Mouse (Mus musculus) lung, embryonic 15.5 days (tissue): ENCODE results near the gene Kcnk13. TPM values are rescaled to one million over a fixed set of nuclear protein-coding genes. Genes with fewer than 3 reads are reported as not detected.

ENCODE experiments used
- ATAC-seq: fragments of 200-750 bp; cut with Nextera tagmentation; 2 replicates; pipeline ENCODE4 v1.8.0; 2017; ENCODE audit warnings: moderate number of reproducible peaks, borderline replicate concordance; ENCODE audit not compliant: low FRiP score, low TSS enrichment; ENCODE audit errors: extremely low read depth
- H3K27ac ChIP-seq: fragments of 300-500 bp; sonication (generic); 2 replicates; pipeline ENCODE4 v1.5.1; 2015; ENCODE audit warnings: moderate library complexity, mild to moderate bottlenecking, inconsistent platforms
- H3K27me3 ChIP-seq: fragments of 300-500 bp; sonication (generic); 2 replicates; pipeline ENCODE4 v1.6.1; 2015; ENCODE audit warnings: inconsistent platforms
- H3K36me3 ChIP-seq: fragments of 300-500 bp; sonication (generic); 2 replicates; pipeline ENCODE4 v1.6.1; 2015; ENCODE audit warnings: inconsistent platforms
- H3K4me1 ChIP-seq: fragments of 300-500 bp; sonication (generic); 2 replicates; pipeline ENCODE4 v1.6.1; 2015; ENCODE audit warnings: inconsistent platforms
- H3K4me2 ChIP-seq: fragments of 300-500 bp; sonication (generic); 2 replicates; pipeline ENCODE4 v1.6.1; 2015; ENCODE audit warnings: inconsistent platforms, mild to moderate bottlenecking, moderate library complexity
- H3K4me3 ChIP-seq: fragments of 300-500 bp; sonication (generic); 2 replicates; pipeline ENCODE4 v1.5.1; 2015; ENCODE audit warnings: mild to moderate bottlenecking, inconsistent platforms
- H3K9ac ChIP-seq: fragments of 300-500 bp; sonication (generic); 2 replicates; pipeline ENCODE4 v1.6.1; 2015; ENCODE audit warnings: inconsistent platforms
- H3K9me3 ChIP-seq: fragments of 300-500 bp; sonication (generic); 2 replicates; pipeline ENCODE4 v1.6.1; 2016; ENCODE audit warnings: inconsistent platforms
- WGBS: fragments of 180-500 bp; shearing (Covaris S2); methylation state at CpG from one replicate; pipeline ENCODE4 v1.1.7; 2015; 5-methylcytosine and 5-hydroxymethylcytosine counted together
- polyA plus RNA-seq: library from polyadenylated mRNA; unstranded; fragments of >200 nt; fragmentation: Nextera tagmentation; extraction: Ambion mirVana; gene quantifications from 2 replicates; pipeline ENCODE4 v1.2.1, GENCODE M21; 2015

Gene Kcnk13
- 3.9 and 4.1 TPM in 2 replicates for polyA plus RNA-seq

GRCm38 (mm10) chr12:99964301-99965202 is at the start of gene Kcnk13:
TSS of gene Kcnk13 (plus strand) at chr12:99964499.
- H3K9me3 ChIP-seq = no peaks in the 10 kb centered on the region
- peaks cover 70% of the 10 kb centered on the region for H3K27me3 ChIP-seq
- H3K4me1 ChIP-seq = peaks cover 27% of the 10 kb centered on the region
- peak within 1 kb of the TSS; percentile 48 for H3K9ac ChIP-seq
- WGBS = 1% methylated on average over 39 of the region's 39 CpGs
- no peak within 1 kb of the TSS for H3K27ac ChIP-seq
- H3K4me2 ChIP-seq = peak within 1 kb of the TSS; percentile 95
- ATAC-seq = peak; percentile 43
- H3K4me3 ChIP-seq = peak within 1 kb of the TSS; percentile 57
- no peaks in the 10 kb centered on the region for H3K36me3 ChIP-seq

GRCm38 (mm10) chr12:99917800-99918427 is 46.4 kb upstream of the Kcnk13 start:
- no peak for ATAC-seq
- Histone ChIP-seq H3K9ac (no peak overlapping the region), H3K4me3 (no peak overlapping the region), H3K4me2 (no peak overlapping the region), H3K9me3 (no peaks in the 10 kb centered on the region), H3K27me3 (no peaks in the 10 kb centered on the region), H3K36me3 (peaks cover 19% of the 10 kb centered on the region), H3K27ac (no peak overlapping the region), H3K4me1 (no peaks in the 10 kb centered on the region)
- WGBS = 81% methylated on average over 15 of the region's 15 CpGs

GRCm38 (mm10) chr12:99919636-99920035 is 44.7 kb upstream of the Kcnk13 start:
- no peaks in the 10 kb centered on the region for H3K9me3 ChIP-seq
- no peak for ATAC-seq
- 85% methylated on average over 3 of the region's 3 CpGs for WGBS
- H3K27me3 ChIP-seq = no peaks in the 10 kb centered on the region
- no peaks in the 10 kb centered on the region for H3K4me1 ChIP-seq
- no peak overlapping the region for H3K4me3 ChIP-seq
- no peak overlapping the region for H3K27ac ChIP-seq
- peaks cover 19% of the 10 kb centered on the region for H3K36me3 ChIP-seq
- H3K9ac ChIP-seq = no peak overlapping the region
- no peak overlapping the region for H3K4me2 ChIP-seq

- no peak overlapping the region for H3K4me2 ChIP-seq
- no peak overlapping the region for H3K4me3 ChIP-seq
- WGBS = 80% methylated on average over 3 of the region's 3 CpGs
- H3K27me3 ChIP-seq = no peaks in the 10 kb centered on the region
- no peak overlapping the region for H3K27ac ChIP-seq
- H3K9ac ChIP-seq = no peak overlapping the region
- no peaks in the 10 kb centered on the region for H3K9me3 ChIP-seq
- peaks cover 14% of the 10 kb centered on the region; the same call in 1 of the 2 replicates for H3K36me3 ChIP-seq
- ATAC-seq = no peak
- no peaks in the 10 kb centered on the region for H3K4me1 ChIP-seq
These were observed 43.3 kb upstream of the Kcnk13 start for GRCm38 (mm10) chr12:99921045-99921444.

- Histone ChIP-seq H3K27me3 (no peaks in the 10 kb centered on the region), H3K4me2 (no peak overlapping the region), H3K9ac (no peak overlapping the region), H3K9me3 (no peaks in the 10 kb centered on the region), H3K4me3 (no peak overlapping the region), H3K27ac (no peak overlapping the region), H3K36me3 (peaks cover 12% of the 10 kb centered on the region; the same call in 1 of the 2 replicates), H3K4me1 (no peaks in the 10 kb centered on the region)
- ATAC-seq = no peak
- WGBS = 52% methylated on average over 5 of the region's 5 CpGs
These were observed 41.1 kb upstream of the Kcnk13 start for GRCm38 (mm10) chr12:99923131-99923606.

GRCm38 (mm10) chr12:99923703-99924102 is 40.6 kb upstream of the Kcnk13 start:
- H3K27me3 ChIP-seq = no peaks in the 10 kb centered on the region
- no peak overlapping the region for H3K4me3 ChIP-seq
- ATAC-seq = no peak
- H3K27ac ChIP-seq = no peak overlapping the region
- 76% methylated on average over 5 of the region's 5 CpGs for WGBS
- H3K9me3 ChIP-seq = no peaks in the 10 kb centered on the region
- H3K4me1 ChIP-seq = no peaks in the 10 kb centered on the region
- H3K36me3 ChIP-seq = peaks cover 12% of the 10 kb centered on the region; the same call in 1 of the 2 replicates
- no peak overlapping the region for H3K4me2 ChIP-seq
- H3K9ac ChIP-seq = no peak overlapping the region

- WGBS = 84% methylated on average over 7 of the region's 7 CpGs
- no peak overlapping the region for H3K27ac ChIP-seq
- no peaks in the 10 kb centered on the region for H3K27me3 ChIP-seq
- no peaks in the 10 kb centered on the region for H3K9me3 ChIP-seq
- H3K4me1 ChIP-seq = no peaks in the 10 kb centered on the region
- no peak overlapping the region for H3K4me3 ChIP-seq
- ATAC-seq = no peak
- peaks cover 11% of the 10 kb centered on the region; the same call in 1 of the 2 replicates for H3K36me3 ChIP-seq
- H3K4me2 ChIP-seq = no peak overlapping the region
- H3K9ac ChIP-seq = no peak overlapping the region
These were observed 36.0 kb upstream of the Kcnk13 start for GRCm38 (mm10) chr12:99928311-99928710.

- no peak for ATAC-seq
- Histone ChIP-seq H3K27me3 (no peaks in the 10 kb centered on the region), H3K27ac (no peak overlapping the region), H3K4me3 (no peak overlapping the region), H3K36me3 (peaks cover 8% of the 10 kb centered on the region; the same call in 1 of the 2 replicates), H3K9me3 (no peaks in the 10 kb centered on the region), H3K4me2 (no peak overlapping the region), H3K9ac (no peak overlapping the region), H3K4me1 (0 out of 2 replicates have a peak, but pooled peaks cover 2% of the 10 kb centered on the region)
- WGBS = 76% methylated on average over 1 of the region's 1 CpGs
These were observed 35.1 kb upstream of the Kcnk13 start for GRCm38 (mm10) chr12:99929160-99929559.

- Histone ChIP-seq H3K9me3 (no peaks in the 10 kb centered on the region), H3K36me3 (peaks cover 10% of the 10 kb centered on the region; the same call in 1 of the 2 replicates), H3K27me3 (no peaks in the 10 kb centered on the region), H3K27ac (no peak overlapping the region), H3K4me1 (peaks cover 9% of the 10 kb centered on the region; the same call in 1 of the 2 replicates), H3K4me3 (no peak overlapping the region), H3K9ac (no peak overlapping the region), H3K4me2 (no peak overlapping the region)
- no peak for ATAC-seq
- 89% methylated on average over 4 of the region's 4 CpGs for WGBS
These were observed 32.1 kb upstream of the Kcnk13 start for GRCm38 (mm10) chr12:99932245-99932644.

- WGBS = 58% methylated on average over 3 of the region's 3 CpGs
- no peak overlapping the region for H3K4me3 ChIP-seq
- no peak overlapping the region for H3K27ac ChIP-seq
- H3K27me3 ChIP-seq = no peaks in the 10 kb centered on the region
- H3K9ac ChIP-seq = no peak overlapping the region
- peak; percentile 17; the same call in 1 of the 2 replicates for ATAC-seq
- H3K9me3 ChIP-seq = no peaks in the 10 kb centered on the region
- H3K4me2 ChIP-seq = no peak overlapping the region
- peaks cover 10% of the 10 kb centered on the region; the same call in 1 of the 2 replicates for H3K36me3 ChIP-seq
- peaks cover 17% of the 10 kb centered on the region; the same call in 1 of the 2 replicates for H3K4me1 ChIP-seq
These were observed 30.7 kb upstream of the Kcnk13 start for GRCm38 (mm10) chr12:99933630-99934029.

- H3K36me3 ChIP-seq = peaks cover 10% of the 10 kb centered on the region; the same call in 1 of the 2 replicates
- no peak for ATAC-seq
- no peak overlapping the region for H3K27ac ChIP-seq
- H3K27me3 ChIP-seq = no peaks in the 10 kb centered on the region
- WGBS = 83% methylated on average over 8 of the region's 8 CpGs
- no peak overlapping the region for H3K9ac ChIP-seq
- H3K4me3 ChIP-seq = no peak overlapping the region
- no peak overlapping the region for H3K4me2 ChIP-seq
- H3K9me3 ChIP-seq = no peaks in the 10 kb centered on the region
- peaks cover 23% of the 10 kb centered on the region; the same call in 1 of the 2 replicates for H3K4me1 ChIP-seq
These were observed 28.9 kb upstream of the Kcnk13 start for GRCm38 (mm10) chr12:99935403-99935802.
